ENCODE assay signal across 17 mouse cellular contexts in the genomic region with DNA sequence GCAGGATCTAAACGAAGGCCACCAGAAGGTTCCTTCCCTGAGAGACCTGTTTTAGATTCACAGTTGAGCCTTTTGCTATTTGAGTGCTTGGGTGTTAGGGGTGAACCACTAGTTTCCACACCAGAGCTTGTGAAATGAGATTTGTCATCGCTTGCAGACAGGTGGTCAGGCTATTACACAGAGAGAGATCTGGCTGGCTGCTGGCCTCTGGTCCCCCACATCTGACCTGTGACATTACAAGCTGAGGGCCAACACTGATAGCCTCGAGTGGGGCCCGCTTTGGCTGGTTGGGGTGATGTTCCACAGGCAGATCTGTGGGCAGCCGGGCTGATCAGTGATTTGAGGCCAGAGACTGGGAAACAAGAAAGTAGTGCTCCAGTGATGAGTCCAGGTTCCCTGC. TPM values are rescaled to one million over a fixed set of nuclear protein-coding genes. Genes with fewer than 3 reads are reported as not detected.
DNase-seq lines count a peak whose midpoint lies in the region; ATAC-seq and TF ChIP-seq lines count a peak whose summit lies in the region.
"Had no signal": no experiment of that assay in that cellular context is flagged by ENCODE, and none has a peak within 500 bp of the region (broad histone marks: within the 10 kb centered on the region; RNA-seq: fewer than 3 reads in every experiment).

No protein-coding gene starts in this region.

- H3K27ac ChIP-seq in liver, adult 2 months (replicated peaks; ENCODE audit: insufficient read depth, low read depth, low read length): peak overlapping the region; percentile 75
- no peak overlapping the region for H3K27ac ChIP-seq in liver, embryonic 12.5 days
- H3K27ac ChIP-seq in midbrain, embryonic 11.5 days (ENCODE audit: low read depth, low read length): no peak overlapping the region
- no peak overlapping the region for H3K27ac ChIP-seq in midbrain, postnatal 0 days (ENCODE audit: low read depth, low read length)
- H3K27ac ChIP-seq: embryonic facial prominence, embryonic 15.5 days; heart, embryonic 13.5 days; hindbrain, embryonic 14.5 days; midbrain, embryonic 12.5 days; neural tube, embryonic 12.5 days had no signal

- peak; percentile 29 for DNase-seq in liver, adult 2 months (ENCODE audit: extremely low read depth, low read depth, low spot score)
- peak; percentile 66 for DNase-seq in midbrain, embryonic 11.5 days (ENCODE audit: low spot score, missing footprints)
- no peak for DNase-seq in midbrain, postnatal 0 days (ENCODE audit: low spot score)
- DNase-seq in spleen, adult 12 weeks (ENCODE audit: low spot score): no peak
- DNase-seq in right cerebral cortex, postnatal 14 days: no peak
- DNase-seq: layer of hippocampus, adult 9-11 months; thymus, postnatal 25 days had no signal

- no peaks in the 10 kb centered on the region for H3K9me3 ChIP-seq in liver, embryonic 12.5 days (replicated peaks)
- no peaks in the 10 kb centered on the region for H3K9me3 ChIP-seq in midbrain, embryonic 11.5 days (ENCODE audit: control insufficient read depth, low read length)
- H3K9me3 ChIP-seq in midbrain, postnatal 0 days (ENCODE audit: low read length): no peaks in the 10 kb centered on the region
- H3K9me3 ChIP-seq: embryonic facial prominence, embryonic 15.5 days; heart, embryonic 13.5 days; midbrain, embryonic 12.5 days; neural tube, embryonic 12.5 days had no signal

- WGBS in liver, adult 2 months: 52% methylated on average over 5 of the region's 5 CpGs
- WGBS in liver, embryonic 12.5 days (ENCODE audit: insufficient replicate concordance): 54% methylated on average over 5 of the region's 5 CpGs
- 88% methylated on average over 5 of the region's 5 CpGs for WGBS in midbrain, embryonic 11.5 days
- 82% methylated on average over 5 of the region's 5 CpGs for WGBS in midbrain, postnatal 0 days

- TF ChIP-seq POLR2A in liver, adult 2 months (IDR thresholded peaks at IDR 0.05; ENCODE audit: extremely low read depth, insufficient read depth, low read length): no peak

- H3K27me3 ChIP-seq in liver, adult 2 months (ENCODE audit: control insufficient read depth, insufficient read depth, low read length): no peaks in the 10 kb centered on the region
- no peaks in the 10 kb centered on the region for H3K27me3 ChIP-seq in liver, embryonic 12.5 days (replicated peaks)
- no peaks in the 10 kb centered on the region for H3K27me3 ChIP-seq in midbrain, embryonic 11.5 days (ENCODE audit: control insufficient read depth, insufficient read depth, low read length)
- no peaks in the 10 kb centered on the region for H3K27me3 ChIP-seq in midbrain, postnatal 0 days (ENCODE audit: insufficient read depth, low read length)
- H3K27me3 ChIP-seq: embryonic facial prominence, embryonic 15.5 days; heart, embryonic 13.5 days; midbrain, embryonic 12.5 days; neural tube, embryonic 12.5 days had no signal

- TF ChIP-seq CTCF in liver, adult 2 months (IDR thresholded peaks at IDR 0.05; ENCODE audit: low read depth, low read length): no peak
- TF ChIP-seq CTCF in midbrain, postnatal 0 days (IDR thresholded peaks at IDR 0.05): no peak

- no peak overlapping the region for H3K4me3 ChIP-seq in liver, adult 2 months (ENCODE audit: insufficient read depth, low read depth, low read length)
- H3K4me3 ChIP-seq in liver, embryonic 12.5 days: no peak overlapping the region
- no peak overlapping the region for H3K4me3 ChIP-seq in midbrain, embryonic 11.5 days (ENCODE audit: low read depth, low read length)
- H3K4me3 ChIP-seq in midbrain, postnatal 0 days (ENCODE audit: low read depth, low read length): no peak overlapping the region
- H3K4me3 ChIP-seq: embryonic facial prominence, embryonic 15.5 days; heart, embryonic 13.5 days; midbrain, embryonic 12.5 days; neural tube, embryonic 12.5 days had no signal

- H3K79me2 ChIP-seq in liver, adult 2 months (ENCODE audit: control insufficient read depth, insufficient read depth, low read length): peaks cover 3% of the 10 kb centered on the region; the same call in 1 of the 2 replicates

- H3K36me3 ChIP-seq in liver, adult 2 months (ENCODE audit: control insufficient read depth, insufficient read depth, low read length): no peaks in the 10 kb centered on the region
- H3K36me3 ChIP-seq in liver, embryonic 12.5 days: peaks cover 19% of the 10 kb centered on the region
- H3K36me3 ChIP-seq in midbrain, embryonic 11.5 days (ENCODE audit: control insufficient read depth, insufficient read depth, low read length): no peaks in the 10 kb centered on the region
- no peaks in the 10 kb centered on the region for H3K36me3 ChIP-seq in midbrain, postnatal 0 days (ENCODE audit: insufficient read depth, low read length)
- H3K36me3 ChIP-seq: embryonic facial prominence, embryonic 15.5 days; midbrain, embryonic 12.5 days; neural tube, embryonic 12.5 days had no signal

- ATAC-seq in liver, embryonic 12.5 days: no peak
- ATAC-seq in midbrain, embryonic 11.5 days (ENCODE audit: low FRiP score): no peak
- ATAC-seq in midbrain, postnatal 0 days (ENCODE audit: low FRiP score): no peak
- ATAC-seq in common myeloid progenitor, adult 5-6 weeks (replicated peaks; ENCODE audit: low read depth, poor library complexity, severe bottlenecking): peak; percentile 15; the same call in 1 of the 2 replicates
- ATAC-seq: activated CD4-positive, CD25-positive, alpha-beta regulatory T cell, adult 4 months; forebrain, embryonic 16.5 days had no signal

- peaks cover 14% of the 10 kb centered on the region for H3K4me1 ChIP-seq in liver, adult 2 months (ENCODE audit: control insufficient read depth, insufficient read depth, low read length)
- peaks cover 25% of the 10 kb centered on the region for H3K4me1 ChIP-seq in liver, embryonic 12.5 days
- H3K4me1 ChIP-seq in midbrain, embryonic 11.5 days (ENCODE audit: control insufficient read depth, insufficient read depth, low read length): no peaks in the 10 kb centered on the region
- no peaks in the 10 kb centered on the region for H3K4me1 ChIP-seq in midbrain, postnatal 0 days (ENCODE audit: insufficient read depth, low read length)
- H3K4me1 ChIP-seq: midbrain, embryonic 12.5 days had no signal

- H3K4me2 ChIP-seq in liver, embryonic 12.5 days: no peak overlapping the region
- H3K4me2 ChIP-seq in midbrain, embryonic 11.5 days: no peak overlapping the region
- H3K4me2 ChIP-seq in midbrain, postnatal 0 days (ENCODE audit: low read depth, low read length, poor library complexity, severe bottlenecking): no peak overlapping the region
- H3K4me2 ChIP-seq: embryonic facial prominence, embryonic 15.5 days; heart, embryonic 13.5 days; hindbrain, embryonic 14.5 days; midbrain, embryonic 12.5 days; neural tube, embryonic 12.5 days had no signal

- no peak overlapping the region for H3K9ac ChIP-seq in liver, adult 2 months (ENCODE audit: low read depth, low read length)
- no peak overlapping the region for H3K9ac ChIP-seq in liver, embryonic 12.5 days
- H3K9ac ChIP-seq in midbrain, embryonic 11.5 days (ENCODE audit: low read length): no peak overlapping the region
- no peak overlapping the region for H3K9ac ChIP-seq in midbrain, postnatal 0 days (replicated peaks; ENCODE audit: low read length, poor library complexity, severe bottlenecking)
- H3K9ac ChIP-seq: embryonic facial prominence, embryonic 15.5 days; hindbrain, embryonic 14.5 days; lung, embryonic 14.5 days; midbrain, embryonic 12.5 days; neural tube, embryonic 12.5 days had no signal

RNA-seq across cellular contexts. Expression of a gene that starts 51.8 kb away (rescaled TPM):
- 9.0 and 10.9 TPM in 2 replicates for total RNA-seq in liver, adult 2 months (2014; rRNA removed)
- polyA plus RNA-seq in liver, adult 2 months (2012; rRNA removed): 2.3 and 3.0 TPM in 2 replicates
- 16.1 and 17.4 TPM in 2 replicates for polyA plus RNA-seq in liver, embryonic 12.5 days (2016; fragmentation: Nextera tagmentation; extraction: Ambion mirVana)
- 43.0 and 47.3 TPM in 2 replicates for polyA plus RNA-seq in midbrain, embryonic 11.5 days (2014; fragmentation: Nextera tagmentation; extraction: Ambion mirVana)
- total RNA-seq in midbrain, postnatal 0 days (2014; rRNA removed): 23.9 and 24.3 TPM in 2 replicates
- polyA plus RNA-seq in midbrain, postnatal 0 days (2015; fragmentation: Nextera tagmentation; extraction: Ambion mirVana): 20.3 and 25.1 TPM in 2 replicates
- total RNA-seq in common myeloid progenitor, adult 5-6 weeks (2017): 168 and 180 TPM in 2 replicates

Comparison
In these comparisons a context has a peak if more than half of its experiments do, and no peak if none do; other contexts are left out.
1. DNase-seq: peak in liver, adult 2 months (single experiment) and midbrain, embryonic 11.5 days (single experiment); none in midbrain, postnatal 0 days (single experiment), spleen, adult 12 weeks (single experiment) and right cerebral cortex, postnatal 14 days (single experiment).